Mouse (Mus musculus): ENCODE data around the gene Tnnc2.

Tnnc2 gene

DNA sequence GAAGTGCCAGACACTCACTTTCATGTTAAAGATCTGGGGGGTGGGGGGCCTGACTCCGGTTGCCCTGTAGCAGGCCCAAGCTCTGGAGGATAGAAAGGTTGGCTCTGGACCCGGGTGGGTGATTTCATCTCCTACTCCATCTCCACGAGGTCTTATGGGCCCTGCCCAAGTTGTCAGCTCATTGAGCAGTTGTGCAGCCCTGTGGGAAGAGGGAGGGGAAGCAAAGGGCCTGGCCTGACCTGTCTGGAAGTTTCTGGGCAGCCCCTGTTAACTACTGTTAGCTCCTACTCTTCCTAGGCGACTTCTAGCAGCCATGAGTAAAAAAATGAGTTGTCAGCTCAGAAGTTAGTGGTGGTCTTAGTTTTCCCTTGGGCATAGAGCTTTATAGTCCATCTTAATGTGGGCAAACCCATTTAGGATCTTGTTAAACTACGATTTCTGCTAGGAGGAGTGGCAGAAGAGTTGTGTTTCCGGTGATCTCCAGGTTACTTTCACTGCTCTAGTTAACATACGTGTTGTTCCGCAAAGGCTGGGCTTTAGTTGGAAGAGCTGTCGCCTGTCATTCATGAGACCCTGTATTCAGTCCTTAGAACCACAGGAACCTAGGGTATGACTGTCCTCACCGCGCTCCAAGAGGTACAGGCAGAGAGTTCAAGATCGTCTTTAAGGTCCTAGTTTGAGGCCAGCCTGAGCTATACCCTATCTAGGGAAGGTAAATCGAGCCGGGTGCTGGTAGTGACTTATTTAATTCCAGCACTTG is 6.4 kb downstream of the Tnnc2 start:
- 84% methylated on average over 14 of the region's 14 CpGs for WGBS

DNA sequence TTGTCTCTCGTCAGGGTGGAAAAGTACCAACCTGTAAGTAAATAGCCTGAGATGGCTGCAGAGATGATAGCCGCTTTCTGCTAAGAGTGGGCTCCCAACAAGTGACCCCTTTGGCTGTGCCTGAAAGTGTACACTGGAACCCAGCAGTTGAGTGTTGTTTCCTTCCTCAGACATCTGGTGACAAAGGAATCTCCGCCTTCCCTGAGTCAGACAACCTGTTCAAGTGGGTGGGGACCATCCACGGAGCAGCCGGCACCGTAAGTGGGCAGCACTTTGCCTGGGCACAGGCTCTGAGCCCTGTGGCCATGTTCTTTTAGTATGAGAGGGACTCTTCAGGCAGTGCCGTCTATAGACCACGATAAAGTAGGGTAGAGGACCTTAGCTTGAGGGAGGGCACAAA is 8.6 kb downstream of the Tnnc2 start:
- 57% methylated on average over 8 of the region's 8 CpGs for WGBS

DNA sequence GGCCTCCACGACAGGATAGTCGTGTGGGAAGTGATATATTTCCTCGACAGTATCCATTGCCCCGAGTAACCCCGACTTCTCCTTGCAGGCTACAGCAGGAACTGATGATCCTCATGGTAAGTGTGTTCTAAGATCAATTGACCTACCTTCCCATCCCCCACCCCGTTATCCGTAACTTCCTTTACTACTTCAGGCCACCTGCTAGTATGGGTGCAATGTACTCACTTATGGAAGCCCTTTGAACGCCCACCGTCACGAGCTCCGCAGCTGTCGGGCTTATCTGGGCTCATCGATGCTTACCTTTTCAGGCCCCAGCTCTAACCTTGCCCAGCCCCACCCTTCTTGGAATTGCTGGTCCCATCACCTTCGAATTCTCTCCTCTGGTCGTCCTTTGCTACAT is 9.5 kb downstream of the Tnnc2 start:
- 3% methylated on average over 15 of the region's 15 CpGs for WGBS

DNA sequence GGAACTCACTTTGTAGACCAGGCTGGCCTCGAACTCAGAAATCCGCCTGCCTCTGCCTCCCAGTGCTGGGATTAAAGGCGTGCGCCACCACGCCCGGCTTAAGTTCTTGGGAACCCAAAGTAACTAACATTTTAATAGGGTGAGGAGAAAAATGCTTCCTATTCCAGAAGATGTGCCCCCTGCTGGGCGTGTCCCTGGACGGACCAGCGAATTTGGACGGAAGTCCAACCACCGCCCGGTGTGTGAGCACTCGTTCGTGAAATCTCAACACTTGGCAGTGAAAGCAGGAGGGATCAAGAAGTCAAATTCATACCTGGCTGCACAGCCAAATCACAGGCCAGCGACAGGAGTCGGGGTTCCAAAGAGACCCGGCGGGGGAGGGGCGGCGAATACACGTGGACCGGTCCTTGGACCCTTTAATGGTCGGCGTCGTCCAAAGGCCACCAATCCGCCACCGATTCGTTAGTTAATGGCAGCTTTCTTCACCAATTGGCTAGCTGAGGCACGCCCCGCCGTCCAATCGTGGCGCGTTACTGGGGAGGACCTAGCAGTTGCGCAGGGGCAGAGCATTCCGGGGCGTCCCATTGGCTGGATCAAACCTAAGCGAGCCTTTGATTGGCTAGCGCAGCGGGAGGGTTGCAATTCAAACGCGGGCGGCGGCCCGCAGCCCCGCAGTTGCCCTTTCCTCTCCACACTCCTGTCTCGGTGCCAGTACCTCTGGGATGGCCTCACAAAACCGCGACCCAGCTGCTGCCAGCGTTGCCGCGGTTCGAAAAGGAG is 10.3 kb downstream of the Tnnc2 start, which contains the start of gene Ube2c:
Gene Ube2c, plus strand, starts transcription at position 641 of the 780 bp plus-strand sequence.
- 2% methylated on average over 53 of the region's 53 CpGs for WGBS

DNA sequence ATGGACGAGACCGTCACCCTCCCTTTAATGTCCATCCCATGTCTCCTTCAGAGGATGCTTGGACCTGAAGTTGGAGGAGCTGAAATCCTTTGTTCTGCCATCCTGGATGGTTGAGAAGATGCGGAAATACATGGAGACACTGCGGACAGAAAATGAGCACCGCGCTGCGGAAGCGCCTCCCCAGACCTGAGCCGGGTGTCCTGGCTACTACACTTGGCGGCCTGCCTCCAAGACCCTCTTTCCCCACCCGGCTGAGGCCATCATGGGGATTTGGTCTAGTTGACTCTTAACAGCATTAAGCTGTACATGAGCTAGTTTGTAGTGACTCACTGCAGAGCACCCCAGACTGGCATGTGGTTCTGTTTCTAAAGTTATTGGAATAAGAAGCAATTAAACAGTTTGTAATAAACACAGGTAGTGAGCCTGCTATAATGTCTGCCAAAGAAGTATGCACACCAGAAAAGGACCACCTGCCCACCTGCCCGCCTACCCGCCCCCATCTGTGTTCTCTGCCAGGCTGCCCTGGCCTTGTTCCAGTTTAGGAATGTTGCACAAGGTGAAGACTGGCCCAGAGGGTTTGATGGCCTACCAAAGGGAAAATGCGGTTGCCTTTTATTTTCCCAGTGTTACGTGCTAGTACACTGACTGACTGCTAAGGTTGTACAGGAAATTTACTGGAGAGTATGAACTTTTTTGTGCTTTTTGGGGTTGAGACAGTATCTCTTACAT is 11.8 kb downstream of the Tnnc2 start:
- WGBS, result 91% methylated on average over 15 of the region's 15 CpGs

DNA sequence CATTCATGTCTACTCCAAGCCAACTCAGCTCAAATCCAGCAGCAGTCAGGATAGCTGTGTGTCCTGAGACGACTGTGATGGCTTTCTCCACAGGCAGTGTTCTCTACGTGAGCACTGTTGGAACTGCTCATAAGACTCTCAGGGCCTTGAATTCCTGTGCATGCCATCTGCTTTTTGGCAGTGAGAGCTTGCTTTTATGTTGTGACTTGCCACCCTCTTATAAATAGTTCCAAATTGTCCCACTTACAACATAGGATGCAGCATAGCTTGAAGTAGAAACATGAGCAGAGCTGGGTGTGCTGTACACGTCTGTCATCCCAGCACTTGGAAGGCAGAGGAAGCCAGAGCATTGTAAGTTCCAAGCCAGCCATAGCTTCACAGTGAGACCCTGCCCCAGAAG is 13.9 kb downstream of the Tnnc2 start:
- WGBS, result 35% methylated on average over 3 of the region's 3 CpGs

DNA sequence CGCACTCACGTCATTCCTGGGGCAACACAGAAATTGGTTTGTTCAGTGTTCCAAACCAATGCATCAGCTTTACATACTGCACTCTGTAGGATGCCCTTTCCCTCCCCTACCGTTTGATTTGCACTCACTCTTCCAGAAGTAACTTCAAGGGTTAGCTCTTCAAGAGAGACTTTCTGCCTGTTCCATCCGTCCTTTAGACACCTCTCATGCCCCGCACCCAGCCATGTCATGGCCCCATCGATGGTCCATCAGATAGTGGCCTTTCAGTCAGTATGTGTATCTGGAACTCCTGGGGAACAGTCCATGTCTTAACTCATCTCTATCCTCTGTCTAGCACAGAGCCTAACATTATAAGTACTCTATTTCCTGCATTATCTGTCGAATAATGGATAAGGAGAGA is 17.2 kb downstream of the Tnnc2 start:
- whole genome bisulfite sequencing, result 87% methylated on average over 7 of the region's 7 CpGs

DNA sequence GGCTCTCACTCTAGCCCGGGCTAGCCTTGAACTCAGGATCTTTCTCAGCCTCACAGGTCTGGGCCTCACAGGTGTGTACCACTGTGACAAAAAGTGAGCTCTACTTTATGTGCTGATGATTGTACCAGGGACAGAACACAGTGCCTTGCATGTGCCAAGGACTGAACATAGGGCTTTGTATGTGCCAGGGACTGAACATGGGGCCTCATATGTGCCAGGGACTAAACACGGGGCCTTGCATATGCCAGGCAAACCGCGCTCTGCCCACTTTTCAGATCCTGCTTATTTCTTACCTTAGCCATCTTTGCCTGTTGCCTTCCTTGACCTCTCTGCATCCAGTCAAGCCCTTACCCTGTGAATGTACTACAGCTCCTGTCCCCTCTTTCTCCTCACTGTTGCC is 17.8 kb downstream of the Tnnc2 start:
- WGBS, result 98% methylated on average over 4 of the region's 4 CpGs

DNA sequence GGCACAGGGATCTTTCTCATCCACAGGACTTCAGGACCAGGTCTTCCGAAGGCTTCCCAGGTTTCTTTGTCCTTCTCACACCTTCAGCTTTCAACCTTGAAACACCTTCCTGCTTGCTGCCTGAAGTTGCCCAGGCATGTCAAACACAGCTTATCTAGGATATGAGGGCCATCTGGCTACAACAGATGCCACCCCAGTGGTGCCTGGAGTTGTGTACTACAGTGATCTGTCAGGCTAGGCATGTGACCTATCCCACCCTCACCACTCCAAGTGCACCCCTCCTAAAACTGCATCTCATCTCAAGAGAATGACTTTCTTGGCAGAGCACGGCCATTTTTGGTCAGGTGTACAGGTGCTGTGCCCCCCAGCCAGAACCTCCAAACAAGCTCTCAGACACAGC is 18.3 kb downstream of the Tnnc2 start:
- WGBS, result 92% methylated on average over 2 of the region's 2 CpGs

DNA sequence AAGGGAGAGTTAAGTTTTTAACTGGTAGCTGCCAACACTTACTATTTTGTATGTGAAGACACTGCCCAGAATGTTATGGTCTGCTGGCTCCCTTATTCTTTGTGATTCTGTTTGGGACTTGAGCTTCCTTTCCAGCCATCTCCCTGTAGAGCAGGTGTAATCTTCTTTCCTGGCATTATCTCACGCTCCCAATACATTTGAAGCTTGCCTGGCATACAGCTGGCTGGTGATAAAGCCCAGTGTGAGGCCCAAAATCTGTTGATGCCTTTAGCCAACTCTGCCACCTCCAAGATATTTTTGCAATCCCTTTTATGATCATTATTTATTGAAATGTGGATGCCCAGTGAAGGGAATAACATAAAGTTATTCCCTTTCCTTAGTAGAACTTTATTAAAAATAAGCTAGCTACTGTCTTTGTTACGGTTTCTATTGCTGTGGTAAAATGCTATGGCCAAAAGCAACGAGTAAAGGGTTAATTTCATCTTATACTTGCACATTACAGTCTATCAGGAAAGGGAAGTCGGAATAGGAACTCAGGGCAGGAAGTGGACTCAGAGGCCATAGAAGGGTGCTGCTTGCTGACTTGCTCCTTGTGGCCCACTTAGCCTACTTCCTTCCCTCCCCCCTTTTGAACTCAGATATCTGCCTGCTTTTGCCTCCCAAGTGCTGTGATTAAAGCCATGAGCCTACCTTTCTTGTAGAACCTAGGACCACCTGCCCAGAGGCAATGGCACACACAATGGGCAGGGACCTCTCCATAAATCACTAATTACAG is 19.5 kb downstream of the Tnnc2 start:
- 86% methylated on average over 4 of the region's 4 CpGs for WGBS

DNA sequence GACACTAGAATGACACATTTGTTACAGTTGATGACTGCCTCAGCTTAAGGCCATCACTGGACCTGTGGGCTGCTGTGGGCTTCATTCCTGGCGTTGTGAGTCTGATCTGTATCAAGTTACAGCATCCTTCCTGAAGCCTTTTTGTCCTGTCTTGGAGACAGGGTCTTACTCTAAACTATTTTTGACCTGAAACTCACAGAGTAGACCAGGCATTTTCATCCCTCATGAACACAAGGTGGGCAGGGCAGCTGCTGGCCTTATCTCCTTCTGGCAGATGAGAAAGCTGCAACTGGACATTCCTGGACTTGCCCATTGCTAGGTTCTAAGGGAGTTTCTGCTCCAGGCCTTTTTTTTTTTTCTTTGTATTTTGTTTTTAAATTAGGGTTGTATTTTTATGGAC is 21.1 kb downstream of the Tnnc2 start:
- 73% methylated on average over 1 of the region's 1 CpGs for WGBS

DNA sequence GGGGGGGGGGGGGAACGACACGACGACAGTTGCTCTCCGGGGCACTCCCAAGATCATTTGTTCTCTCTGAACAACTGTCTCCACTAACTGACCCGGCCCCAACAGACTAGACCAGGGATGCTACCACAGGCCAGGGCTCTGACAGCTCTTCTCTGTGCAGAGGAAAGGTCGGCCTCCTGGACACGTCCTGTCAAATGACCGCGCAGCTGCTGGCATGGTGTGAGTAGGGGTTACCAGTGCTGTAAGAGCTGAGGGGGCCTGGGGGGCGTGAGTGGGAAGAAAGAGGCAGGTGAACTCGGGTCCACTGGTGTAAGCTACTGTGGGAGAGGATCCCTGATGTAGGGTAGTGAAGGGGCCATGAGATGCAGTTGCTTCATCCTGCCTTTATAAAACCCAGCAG is 21.9 kb downstream of the Tnnc2 start:
- WGBS, result 93% methylated on average over 11 of the region's 11 CpGs

DNA sequence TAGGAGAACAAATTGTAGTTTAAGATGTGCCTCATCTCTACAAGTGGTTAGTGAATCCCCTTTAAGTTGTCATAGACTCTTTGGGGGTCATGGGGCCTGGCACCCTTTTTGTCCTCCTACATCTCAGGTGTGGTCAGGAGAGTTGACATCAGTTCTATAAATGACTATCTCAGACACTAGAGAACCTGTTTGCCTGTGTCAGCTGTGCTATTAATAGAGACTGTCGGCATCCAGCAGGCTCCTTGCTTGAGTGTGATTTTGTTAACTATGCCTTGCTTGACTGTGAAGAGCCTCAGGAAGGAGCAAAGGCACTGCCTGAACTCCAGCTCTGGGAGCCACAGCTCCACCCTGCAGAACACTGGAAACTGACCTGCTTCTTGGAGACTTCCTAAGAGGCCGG is 25.0 kb downstream of the Tnnc2 start:
- WGBS, result 51% methylated on average over 2 of the region's 2 CpGs

DNA sequence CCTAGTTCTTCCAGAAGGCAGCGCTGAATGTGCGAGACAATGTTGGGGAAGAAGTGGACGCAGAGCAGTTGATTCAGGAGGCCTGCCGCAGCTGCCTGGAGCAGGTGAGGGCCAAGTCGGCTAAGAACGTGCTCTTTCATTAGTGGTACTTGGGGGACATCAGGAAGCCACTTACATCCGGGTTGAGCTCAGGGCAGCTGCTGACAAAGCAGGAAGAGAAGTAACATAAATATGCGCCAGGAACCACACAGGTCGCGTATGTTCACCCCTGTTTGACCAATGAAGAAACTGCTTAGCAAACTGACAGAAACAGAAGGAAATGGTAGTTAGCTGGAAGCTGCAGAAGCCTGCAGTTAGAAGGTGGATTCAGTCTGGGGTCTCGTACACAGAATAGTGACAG is 25.7 kb downstream of the Tnnc2 start:
- 75% methylated on average over 11 of the region's 11 CpGs for WGBS

DNA sequence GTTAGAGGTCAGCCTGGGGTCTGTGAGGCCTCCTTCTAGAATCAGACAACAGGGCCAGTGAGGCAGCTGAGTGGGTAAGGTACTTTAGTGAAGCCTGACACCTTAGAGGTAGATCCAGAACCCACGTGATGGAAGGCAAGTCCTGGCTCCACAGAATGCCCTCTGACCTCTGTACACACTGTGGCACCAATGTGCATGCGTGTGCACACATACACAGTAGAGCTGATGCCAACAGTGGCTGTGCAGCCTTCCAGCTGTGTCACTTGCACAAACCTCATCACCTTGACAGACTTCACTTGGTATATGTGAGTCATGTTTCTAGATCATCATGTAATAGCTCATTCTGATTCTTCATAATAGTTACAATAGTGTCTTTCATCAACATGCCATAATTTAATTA is 27.3 kb downstream of the Tnnc2 start:
- 91% methylated on average over 2 of the region's 2 CpGs for WGBS

DNA sequence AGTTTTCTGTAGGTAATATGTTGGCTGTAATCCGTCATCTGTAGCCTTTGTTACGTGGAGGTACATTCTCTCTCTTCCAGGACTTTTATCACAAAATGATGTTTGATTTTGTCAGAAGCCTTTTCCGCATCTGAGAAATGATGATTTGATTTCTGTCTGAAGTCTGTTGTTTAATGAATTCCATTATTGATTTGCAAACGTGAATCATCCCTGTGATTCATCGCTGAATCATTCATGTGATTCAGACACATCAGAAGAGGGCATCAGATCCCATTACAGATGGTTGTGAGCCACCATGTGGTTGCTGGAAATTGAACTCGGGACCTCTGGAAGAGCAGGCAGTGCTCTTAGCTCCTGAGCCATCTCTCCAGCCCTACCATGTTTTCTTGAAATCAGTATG is 30.8 kb downstream of the Tnnc2 start:
- WGBS, result 61% methylated on average over 6 of the region's 6 CpGs

DNA sequence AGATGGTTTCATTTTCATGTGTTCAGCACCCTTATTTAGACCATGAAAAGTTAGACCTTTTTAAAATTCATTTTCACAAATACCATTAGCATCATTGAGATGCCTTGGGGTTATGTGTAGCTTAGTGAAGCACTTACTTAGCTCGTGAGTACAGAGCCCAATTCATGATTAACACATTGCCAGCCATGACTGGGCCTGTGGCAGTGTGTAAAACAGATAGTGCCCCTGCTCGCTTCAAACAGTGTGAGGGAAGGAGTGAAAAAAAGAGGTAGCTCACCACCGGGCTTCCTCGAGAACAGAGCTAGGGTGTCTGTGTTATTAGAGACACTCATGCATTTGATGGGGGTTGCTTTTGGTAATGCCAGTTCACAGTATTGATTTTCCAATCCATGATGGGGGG is 31.6 kb downstream of the Tnnc2 start:
- 75% methylated on average over 4 of the region's 4 CpGs for WGBS

DNA sequence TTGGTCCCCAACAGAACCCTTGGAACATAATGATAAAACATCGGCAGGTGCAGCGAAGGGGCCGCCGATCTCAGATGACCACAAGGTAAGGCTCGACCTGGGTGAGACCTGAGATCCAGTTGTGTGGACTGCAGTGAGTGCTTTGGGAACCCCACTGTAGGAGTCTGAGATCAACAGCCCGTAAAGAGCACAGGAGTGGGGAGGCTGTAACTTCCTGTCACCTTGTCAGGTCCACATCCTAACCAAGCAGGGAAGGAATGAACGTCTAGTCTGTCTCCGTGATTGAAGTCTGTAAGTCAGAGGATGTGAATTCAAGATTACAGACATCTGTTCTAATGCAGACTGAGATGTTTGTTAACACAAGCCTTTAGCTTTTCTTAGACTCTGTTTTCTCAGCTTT is 33.1 kb downstream of the Tnnc2 start:
- 51% methylated on average over 8 of the region's 8 CpGs for whole genome bisulfite sequencing

DNA sequence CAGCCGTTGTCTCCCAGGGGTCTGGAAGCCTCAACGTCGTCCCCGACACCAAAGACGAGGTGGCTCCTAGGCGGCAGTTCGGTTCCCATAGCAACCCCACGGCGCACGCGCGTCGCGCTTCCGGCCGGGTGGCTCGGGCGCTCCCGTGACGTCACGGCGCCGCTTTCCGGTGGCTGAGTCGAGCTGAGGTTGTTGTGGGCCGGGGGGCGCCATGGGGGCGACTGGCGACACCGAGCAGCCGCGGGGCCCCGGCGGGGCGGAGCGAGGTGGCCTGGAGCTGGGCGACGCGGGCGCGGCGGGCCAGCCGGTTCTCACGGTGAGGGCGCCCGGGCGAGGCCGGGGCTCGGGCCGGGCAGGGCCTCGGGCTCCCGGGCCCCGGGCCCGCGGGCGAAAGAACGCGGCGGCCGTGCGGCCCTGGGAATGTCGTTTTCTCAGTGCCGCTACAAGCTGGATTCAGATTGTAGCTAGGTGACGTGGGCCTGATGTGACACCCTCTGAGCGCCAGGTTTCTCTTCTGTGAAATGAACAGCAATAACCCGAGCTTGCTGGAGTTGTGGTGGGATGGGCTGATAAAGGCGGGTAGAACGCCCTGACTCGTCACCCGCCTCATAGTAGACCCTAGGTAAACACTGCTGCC is 33.8 kb downstream of the Tnnc2 start, which contains the start of the genes Wfdc3 and Dnttip1:
Gene Wfdc3, minus strand, starts transcription at position 89 of the 637 bp plus-strand sequence.
Gene Dnttip1, plus strand, starts transcription at position 141 of the 637 bp plus-strand sequence.
- WGBS, result under 1% methylated on average over 70 of the region's 70 CpGs

DNA sequence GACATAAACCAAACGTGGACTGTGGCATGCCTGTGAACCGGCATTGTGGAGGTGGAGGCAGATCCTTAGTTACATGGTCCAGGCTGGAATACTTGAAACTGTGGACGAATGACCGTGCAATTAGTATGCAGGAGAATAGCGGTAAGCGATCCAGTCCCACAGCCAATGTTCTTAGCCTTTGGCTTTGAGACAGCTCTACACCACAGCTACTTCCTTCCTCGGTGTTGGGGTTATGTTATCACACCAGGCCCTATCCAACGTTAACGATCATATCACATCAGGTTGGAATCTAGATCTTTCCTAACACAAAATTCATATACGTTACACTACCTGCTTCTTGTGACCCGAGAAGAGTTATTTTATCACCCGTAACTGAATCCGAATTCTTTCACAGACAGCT is 34.8 kb downstream of the Tnnc2 start:
- WGBS, result 67% methylated on average over 13 of the region's 13 CpGs

DNA sequence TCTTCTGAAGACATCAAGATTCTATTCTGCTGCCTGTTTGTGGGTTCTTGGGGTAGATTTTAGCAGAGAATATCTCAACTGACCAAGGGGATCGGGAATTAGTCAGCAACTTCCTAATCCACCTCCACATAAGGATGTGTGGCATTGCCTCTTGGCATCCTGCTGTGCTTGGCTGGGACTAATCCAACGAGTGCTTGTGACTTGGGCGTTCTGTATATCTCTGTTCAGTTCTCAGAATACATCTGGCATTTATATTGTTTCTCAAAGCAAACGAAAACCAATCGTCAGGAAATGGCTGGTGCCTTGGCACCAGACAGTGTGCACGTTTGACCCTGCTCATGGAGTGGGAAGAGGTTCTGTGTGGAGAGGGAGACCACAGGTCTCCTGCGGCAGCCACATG is 39.9 kb downstream of the Tnnc2 start:
- 39% methylated on average over 7 of the region's 7 CpGs for WGBS
